Mouse (Mus musculus) cerebellum, adult 2 months (tissue): ENCODE data around the gene Ccdc97.

Experiments used
- CTCF ChIP-seq: fragments of 200-500 bp; IDR thresholded peaks from 2 replicates; pipeline ENCODE4 v1.5.1; 2011; ENCODE audit warnings: low read depth, mild to moderate bottlenecking, control low read depth, low read length, moderate library complexity, borderline replicate concordance; ENCODE audit not compliant: insufficient read depth
- POLR2A ChIP-seq: fragments of 200-500 bp; IDR thresholded peaks from 2 replicates; pipeline ENCODE4 v1.6.1; 2011; ENCODE audit warnings: low read length, control low read depth, borderline replicate concordance; ENCODE audit not compliant: insufficient read depth

- TF ChIP-seq CTCF (no peak), POLR2A (no peak)
Measured at GRCm38 (mm10) chr7:25679971-25680370, 38.9 kb downstream of the Ccdc97 start.
